Mouse (Mus musculus): Measurements from ENCODE around the gene Ogdh.
"Not testable (repeated sequence)": the region's sequence is repeated elsewhere in the genome, so short reads cannot be mapped to it uniquely, and the experiment has no call there.

Gene Ogdh

DNA sequence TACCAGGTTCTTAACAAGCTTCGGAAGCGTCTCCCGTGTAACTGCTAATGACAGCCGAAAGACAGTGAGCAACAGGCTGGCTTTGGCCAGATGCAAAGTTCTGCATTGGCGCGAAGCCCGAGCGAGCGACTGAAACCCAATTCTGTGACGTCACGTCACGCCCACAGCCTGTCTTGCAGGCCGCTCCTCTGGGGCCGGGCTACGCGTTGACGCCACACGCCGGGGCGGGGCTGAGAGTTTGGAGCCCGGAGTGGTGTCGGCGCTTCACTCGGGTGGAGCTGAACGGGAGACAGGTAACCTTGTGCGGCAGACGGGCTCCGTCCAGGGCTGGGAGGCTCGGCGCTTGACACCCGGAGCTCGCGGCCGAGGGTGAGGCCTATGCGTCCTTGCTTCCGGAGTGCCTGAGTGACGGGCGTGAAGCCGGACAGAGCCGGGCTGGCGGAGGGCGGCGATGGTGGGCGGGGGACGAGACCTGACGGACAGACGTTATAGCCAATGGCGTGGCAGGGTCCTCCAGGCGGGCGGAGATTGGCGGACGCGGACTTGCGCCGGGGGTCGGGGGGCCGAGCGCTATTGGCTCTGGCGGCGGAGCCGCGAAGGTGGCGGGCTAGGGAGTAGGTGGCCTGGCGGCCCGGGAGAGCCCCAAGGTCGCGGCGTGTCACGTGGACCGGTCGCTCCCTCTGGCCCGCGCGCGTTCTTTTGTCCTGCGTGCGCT, at the start of gene Ogdh:
TSS of gene Ogdh (plus strand) at position 233 of the 715 bp plus-strand sequence.
- peak; percentile 98 to 99 for DNase-seq

DNA sequence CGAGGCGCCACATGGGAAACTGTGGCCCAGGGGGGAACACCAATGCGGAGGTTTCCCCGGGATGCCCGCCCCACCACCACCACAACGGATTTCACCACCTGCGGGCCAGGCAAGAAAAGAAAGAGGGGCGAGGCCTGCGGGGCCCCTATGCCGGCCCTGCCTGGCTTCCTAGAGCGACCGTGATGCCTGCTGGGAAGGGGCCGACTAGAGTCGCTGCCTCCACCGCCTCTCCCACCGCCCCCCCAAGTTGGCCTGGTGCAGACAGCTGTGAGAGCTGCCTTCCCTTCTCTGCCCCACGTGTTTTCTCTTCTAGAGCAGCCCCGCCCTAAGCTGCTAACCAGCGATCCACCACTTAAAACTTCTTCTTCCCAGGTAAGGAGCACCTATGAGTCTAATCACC, 46.7 kb upstream of the Ogdh start:
- no peak for DNase-seq

DNA sequence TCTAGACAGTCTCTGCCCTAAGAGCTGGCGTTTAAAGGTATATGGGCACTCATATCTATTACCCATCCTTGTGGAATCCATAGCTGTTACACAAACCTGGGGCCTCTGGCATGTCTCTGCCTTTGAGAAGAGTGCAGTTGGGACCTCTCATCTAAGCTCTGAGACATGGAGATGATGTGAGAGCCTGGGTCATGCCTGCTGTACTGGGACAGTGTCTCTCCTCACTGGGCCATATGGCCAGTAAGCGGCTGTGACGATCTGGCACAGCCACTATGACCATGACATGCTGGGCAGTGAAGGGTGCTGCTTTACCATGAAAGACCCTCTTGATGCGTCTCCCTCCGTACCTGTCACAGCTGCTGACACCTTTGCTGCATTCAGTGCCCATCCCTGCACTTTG, 39.2 kb upstream of the Ogdh start:
- DNase-seq, result no peak

DNA sequence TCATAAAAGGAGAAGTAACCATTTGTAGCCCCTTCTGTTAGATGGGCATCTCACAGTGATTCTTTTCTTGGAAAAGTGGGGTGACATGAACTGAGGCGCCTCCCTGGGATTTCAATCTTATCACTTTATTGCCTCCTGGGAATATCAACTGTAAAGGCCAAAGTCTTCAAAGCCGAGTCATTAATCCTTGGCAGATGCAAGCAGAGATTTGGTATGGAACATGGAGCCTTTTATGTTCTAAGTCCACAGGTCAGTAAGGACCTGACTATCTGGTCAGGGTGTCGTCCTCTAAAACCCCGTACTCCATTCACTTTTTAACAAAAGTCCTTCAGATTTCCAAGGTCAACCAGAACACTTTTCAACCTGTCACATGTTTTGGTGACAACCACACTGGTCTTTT, 38.6 kb upstream of the Ogdh start:
- DNase-seq, result no peak

DNA sequence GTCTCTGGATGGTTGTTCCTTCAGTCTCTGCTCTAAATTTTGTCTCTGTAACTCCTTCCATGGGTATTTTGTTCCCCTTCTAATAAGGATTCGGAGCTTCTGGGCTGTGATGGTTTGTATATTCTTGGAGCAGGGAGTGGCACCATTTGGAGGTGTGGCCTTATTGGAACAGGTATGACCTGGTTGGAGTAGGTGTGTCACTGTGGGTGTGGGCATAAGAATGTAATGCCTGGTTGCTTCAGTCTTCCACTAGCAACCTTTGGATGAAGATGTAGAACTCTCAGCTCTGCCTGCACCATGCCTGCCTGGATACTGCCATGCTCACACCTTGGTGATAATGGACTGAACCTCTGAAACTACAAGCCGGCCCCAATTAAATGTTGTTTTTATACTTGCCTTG, 36.8 kb upstream of the Ogdh start:
- DNase-seq, result not testable (repeated sequence)

DNA sequence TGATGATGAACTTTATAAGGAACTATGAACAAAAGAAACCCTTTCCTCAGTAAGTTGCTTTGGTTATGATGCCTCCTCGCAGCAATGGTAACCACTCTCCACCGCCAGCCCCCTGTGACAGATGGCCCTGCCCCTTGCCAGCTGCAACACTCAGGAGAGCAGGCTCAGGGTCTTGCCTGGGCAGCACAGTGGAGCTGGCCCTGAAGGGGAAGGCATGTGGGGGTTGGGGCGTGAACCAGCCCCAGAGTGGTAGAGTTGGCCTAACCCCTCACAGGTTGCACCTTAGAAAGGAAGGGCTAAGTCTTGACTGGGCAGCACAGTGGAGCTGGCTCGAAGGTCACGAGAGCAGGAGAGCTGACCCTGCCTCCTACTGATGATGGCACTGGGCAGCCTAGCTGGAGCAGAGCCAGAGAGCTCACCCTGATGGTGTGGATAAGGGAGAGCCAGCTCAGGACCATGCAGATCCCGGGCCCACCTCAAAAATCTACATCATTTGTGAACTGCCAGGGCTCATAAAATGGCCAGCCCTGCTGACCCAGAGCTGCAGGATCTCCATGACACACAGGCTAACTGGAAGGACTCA, 34.9 kb upstream of the Ogdh start:
- DNase-seq, result no peak

DNA sequence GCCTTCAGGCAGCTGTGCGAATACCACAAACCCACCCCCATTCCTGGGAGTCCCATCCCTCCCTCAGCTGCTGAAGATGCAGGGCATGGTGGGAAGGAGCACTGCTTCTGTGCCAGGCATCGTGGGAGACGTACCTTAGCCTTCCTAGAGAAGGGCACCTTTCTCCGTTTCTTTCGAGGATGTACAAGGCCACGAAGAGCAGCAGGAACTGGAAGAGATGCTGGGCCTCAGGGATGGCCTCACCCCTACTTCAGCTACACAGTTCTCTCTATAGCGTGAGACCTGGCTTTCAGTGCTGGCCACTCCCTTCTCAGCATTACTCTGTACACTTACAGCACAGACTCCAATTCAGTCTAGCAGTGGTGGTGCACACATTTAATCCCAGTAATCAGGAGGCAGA, 32.0 kb upstream of the Ogdh start:
- no peak for DNase-seq

DNA sequence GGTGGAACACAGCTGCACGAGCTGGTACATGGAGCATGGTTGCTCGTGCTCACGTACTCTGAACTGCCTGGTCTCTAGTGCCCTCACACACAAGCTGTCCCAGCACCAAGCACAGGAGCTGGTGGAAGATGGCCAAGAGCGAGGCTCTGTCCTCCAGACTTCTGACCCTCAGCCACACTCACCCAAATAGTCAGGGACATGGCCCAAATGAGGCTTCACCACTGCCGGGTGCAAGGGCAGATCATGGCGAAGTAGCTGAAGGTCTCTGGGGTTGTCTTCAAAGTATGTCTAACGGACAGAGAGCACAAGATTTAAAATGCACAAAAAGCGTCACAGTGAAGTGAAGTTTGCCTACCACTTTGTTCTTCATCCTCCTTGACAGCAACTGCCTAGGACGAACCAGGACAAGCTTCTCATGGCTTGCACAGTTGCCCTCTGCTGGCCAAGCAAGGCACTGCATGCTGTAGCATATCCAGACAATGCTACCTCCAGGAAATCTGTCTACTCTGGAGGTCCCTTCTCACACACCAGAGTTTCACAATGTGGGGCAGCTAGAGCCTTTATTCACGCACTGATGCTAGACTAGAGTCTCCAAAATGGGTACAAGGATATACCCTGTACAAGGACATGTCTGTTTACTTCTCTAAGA, 29.9 kb upstream of the Ogdh start:
- peak; percentile 60 to 67 for DNase-seq

DNA sequence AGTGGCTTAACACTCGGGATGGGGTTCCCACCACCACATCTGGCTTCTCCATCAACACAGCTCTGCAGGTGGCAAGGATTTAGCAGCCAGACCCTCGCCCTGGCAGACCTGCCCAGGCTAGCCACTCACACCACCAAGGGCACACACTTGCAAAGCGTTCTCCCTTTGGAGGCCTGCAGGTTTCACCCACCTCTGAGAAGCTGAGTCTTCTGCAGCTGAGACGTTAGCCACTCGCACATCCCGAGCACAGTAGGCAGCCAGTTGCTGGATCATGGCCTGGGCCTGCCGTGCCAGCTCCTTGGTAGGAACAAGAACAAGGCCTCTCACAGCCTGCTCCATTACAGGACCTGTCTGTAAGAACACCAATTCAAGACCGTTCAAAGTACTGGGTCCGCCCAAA, 24.8 kb upstream of the Ogdh start:
- no peak for DNase-seq

DNA sequence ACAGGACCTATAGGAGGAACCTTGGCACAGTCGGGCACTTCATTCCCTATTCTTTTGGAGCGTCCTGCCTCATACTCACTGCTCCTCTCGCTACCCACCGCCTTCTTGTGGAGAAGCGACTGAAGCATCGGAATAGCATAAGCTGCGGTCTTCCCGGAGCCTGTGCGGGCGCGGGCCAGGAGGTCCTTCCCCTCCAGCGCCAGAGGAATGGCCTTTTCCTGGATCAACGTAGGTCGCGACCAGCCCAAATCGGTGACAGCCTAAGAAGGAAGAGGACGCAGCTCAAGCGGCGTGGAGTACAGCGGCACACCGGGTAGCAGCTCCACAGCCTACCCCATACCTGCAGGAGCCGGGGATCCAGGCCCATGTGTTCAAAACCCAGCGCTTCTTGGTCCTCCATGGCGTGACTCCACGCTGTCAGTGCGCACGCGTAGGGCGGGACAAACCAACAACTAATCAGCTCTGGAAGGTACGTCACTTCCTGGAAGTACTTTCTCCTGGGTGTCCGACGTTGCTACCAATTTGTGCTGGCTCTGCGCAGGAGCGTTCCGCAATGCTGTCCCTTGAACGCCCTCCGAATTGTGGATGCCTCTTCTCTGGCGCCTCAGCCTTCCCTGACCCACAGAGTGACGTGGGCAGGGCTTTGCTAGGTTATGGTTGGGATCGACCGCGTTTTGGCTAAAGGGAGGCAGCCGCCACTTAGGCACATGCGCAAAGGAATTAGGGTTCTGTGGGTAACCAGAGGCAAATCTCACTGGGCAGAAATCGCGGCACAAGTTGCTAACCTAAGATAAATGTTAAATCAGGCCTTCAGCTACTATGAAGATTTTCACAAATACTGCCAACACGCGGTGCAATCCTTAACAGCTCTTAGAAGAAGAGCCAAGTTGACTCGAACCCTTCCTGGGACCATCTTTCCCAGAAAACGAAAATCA, 23.8 kb upstream of the Ogdh start, which contains the start of gene Ddx56:
TSS of gene Ddx56 (minus strand) at position 453 of the 935 bp plus-strand sequence.
- DNase-seq, result peak; percentile 86 to 89

DNA sequence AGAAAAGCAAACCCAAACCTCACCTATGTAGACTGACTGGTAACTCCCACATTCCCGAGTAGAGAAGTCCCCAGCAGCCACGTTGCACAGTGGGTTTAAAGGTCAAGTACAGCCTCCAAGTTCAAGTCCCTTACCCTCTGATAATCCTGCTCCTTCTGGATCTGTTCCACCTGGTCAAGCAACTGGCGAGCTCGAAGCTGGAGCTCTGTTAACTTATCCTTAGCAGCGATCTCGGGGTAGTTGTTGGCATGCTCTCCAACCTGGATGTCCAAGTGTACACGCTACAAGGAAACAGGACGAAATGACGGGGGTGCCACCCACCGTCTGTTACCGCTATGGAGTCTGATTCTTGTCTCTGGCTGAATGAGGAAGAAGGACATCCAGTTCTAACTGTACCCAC, 17.8 kb upstream of the Ogdh start:
- no peak for DNase-seq

DNA sequence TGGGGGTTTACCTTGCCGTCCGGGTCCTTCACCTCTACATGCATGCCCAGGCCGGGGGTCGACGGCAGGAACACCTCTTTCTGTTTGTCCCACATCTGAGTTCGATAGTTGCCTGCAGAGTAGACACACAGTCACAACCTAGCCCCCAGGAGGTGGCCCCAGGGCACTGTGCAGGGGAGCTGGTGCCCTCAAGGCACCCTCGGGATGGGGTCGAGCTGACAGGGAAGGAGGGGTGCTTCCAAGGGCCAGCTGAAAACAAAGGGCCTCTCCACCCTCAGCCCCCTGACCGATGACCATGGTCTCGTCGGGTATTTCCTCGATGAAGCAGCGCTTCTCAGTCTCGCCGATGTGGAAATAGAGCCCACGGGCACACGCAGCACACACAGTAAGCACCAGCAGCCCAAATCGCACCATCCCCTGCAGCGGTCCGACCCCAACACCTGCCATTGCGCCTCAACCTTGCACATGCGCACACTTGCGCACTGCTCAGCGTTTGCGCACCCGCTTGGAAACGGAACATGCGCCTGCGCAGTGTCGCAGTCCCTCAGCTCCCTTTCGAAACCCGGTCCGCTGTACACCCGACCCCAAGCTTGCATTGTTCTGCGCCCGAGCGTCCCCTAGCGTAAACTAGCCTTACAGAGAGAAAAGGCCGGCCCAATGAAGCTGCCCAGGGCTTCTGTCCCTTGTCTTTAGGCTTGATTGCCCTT, 16.9 kb upstream of the Ogdh start, which contains the start of gene Tmed4:
TSS of gene Tmed4 (minus strand) at position 484 of the 707 bp plus-strand sequence.
- peak; percentile 98 for DNase-seq

DNA sequence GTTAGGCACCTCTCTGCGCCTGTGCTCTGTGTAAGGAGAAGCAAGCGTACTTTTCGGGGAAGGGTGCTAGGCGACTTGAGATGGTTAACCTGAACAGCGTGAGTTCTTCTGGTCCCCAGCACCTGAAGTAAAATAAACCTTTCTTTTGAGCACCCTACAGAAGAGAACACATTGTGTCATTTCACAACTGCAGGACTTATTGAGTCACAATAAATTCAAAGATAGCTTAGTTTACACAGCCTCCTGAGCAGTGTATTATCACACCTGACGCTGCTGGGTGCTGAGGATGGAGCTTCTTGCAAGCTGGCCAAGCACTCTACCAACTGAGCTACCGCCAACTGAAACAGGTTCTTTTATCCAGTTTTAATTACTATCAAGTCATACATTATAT, 16.3 kb upstream of the Ogdh start:
- DNase-seq, result no peak

DNA sequence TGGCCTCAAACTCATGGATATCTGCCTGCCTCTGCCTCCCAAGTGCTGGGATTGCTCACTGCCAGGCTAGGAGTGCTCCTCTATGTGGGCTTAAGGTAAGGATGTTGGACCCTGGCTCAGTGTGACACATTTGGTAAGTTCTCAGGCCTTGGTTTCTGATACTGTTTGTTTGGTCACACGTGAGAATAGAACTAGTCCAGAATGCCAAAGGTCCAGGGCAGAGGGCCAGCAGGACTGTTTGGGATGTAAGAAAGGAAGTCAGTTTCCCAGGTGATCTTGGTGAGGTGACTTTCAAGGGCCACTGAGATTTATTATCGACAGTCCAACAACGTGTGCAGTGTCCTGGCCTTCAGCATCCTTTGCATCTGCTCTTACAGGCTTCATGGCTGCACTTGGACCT, 15.0 kb upstream of the Ogdh start:
- no peak for DNase-seq

DNA sequence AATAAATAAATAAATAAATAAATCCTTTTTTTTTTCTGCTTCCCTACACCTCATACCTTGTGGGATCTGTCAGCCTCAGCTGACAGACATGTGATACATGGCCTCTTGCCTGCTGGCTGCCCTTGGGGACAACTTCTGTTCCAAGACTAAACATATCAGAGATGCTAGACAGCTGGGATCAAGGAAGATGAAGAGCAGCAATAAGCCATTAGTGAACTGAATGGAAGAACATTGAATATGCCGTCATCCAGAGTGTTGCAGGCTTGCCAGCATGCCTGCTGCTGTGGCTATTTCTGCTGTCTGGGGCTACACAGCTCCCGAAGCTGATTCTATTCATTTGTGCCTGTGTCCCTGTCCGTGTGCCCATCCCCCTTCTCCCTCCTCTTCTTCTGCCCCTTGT, 8.5 kb upstream of the Ogdh start:
- DNase-seq, result no peak

DNA sequence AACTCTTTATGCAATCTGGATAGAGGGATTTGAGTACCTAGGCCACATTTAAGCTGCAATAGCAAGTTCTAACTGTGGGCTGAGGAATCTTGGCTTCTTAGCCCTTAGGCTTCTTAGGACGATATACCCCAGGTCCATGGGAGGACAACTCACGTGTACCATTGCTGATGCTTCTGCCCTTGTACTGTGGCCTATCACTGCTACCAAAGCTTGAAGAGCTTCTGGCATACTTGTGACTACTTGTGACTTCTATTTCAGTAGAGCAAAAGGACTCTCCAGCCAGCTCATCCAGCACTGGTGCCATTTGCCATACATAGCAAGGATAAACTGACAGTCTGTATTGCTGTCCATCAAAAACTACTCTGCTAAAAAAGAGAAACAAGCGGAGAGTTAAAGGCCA, 1.3 kb upstream of the Ogdh start:
- no peak for DNase-seq

DNA sequence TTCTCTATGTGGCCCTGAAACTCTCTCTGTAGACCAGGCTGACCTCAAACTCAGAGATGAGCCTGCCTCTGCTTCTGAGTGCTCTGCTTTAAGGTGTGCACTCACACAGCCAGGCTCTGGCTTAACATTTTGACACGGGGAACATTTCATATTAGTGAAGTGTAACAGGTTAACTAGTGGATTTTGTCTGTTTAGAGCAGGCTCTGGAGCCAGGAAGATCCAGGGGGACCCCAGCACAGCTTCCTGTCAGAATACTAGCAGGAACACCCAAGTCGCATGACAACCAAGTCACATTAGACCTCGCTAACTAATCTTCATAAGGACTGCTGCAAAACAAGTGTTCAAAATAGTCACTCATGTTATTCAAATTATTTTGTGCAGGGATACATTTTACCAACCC, 550 bp upstream of the Ogdh start:
- no peak for DNase-seq

DNA sequence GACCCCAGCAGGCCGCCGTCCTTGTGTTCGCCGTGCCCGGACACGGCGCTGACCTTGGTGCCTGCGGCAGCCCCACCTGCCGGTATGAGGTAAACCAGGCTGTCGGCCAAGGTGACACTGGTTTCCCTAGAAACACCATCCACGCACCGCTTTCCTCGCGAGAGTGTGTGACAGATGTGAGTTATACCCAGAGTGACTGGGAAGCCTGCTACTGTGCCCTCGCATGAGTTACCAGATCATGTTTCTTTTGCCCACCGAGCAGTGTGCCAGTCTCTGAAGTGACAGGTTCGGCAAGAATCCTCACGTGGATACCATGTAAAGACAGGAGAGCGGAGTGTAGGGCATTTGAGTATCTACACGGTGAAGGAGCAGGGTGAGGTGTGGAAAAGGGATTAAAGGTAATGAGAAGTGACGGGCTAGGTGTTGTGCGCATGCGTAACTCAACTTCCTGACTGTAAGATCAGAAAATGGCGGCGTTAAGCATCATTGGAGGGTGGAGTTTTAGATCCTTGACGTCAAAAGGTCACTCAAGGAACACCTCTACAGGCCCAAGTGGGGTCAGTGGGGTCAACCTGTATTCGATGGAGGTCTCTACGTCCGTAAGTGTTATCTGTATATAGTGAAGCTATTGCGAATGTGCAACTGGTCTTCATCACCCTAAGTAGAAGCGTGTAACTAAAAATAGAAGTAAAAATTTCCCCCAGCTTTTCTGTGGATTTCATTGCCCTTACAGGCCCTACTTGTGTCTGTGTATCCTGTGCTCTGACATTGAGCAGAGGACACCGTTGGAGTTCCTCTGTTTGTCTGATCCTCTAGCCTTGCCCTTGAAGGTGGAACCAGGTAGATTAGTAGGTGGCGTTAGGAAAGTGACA, 919 bp downstream of the Ogdh start:
- DNase-seq, result no peak

DNA sequence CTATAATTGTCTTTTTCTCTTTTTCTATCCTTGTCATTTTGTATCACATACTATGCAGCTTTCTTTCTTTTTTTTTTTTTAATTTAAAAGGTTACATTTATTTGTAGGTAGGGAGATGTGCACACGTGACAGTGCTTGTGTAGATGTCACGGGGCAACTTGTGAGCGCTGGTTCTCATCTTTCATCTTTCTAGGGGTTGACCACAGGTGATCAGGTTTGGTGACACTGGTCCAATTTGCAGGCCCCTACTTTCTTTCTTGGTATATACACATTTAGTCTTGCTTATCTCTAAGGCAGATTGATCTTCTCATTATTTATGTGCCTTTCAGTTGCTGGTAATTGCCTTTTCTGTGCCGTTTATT, 1.5 kb downstream of the Ogdh start:
- no peak for DNase-seq

DNA sequence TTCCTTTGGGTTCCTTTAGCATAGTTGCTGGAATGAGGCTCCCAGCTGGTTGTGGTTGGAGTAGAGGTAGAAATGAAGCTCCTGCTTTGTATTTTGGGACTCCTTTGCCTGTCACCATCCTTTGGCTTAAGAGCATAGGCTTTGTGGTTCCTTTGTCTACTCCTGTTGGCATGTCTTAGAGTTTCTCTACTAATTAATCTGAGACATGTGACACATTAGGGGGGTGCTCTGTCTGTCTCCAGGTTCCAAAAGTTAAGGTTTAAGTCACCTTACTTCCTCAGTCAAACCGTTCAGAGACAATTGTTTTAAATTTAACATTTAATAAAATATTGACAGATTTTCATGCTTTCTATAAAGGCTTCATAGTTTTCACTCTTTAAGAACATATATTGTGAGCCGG, 2.2 kb downstream of the Ogdh start:
- DNase-seq, result no peak

DNA sequence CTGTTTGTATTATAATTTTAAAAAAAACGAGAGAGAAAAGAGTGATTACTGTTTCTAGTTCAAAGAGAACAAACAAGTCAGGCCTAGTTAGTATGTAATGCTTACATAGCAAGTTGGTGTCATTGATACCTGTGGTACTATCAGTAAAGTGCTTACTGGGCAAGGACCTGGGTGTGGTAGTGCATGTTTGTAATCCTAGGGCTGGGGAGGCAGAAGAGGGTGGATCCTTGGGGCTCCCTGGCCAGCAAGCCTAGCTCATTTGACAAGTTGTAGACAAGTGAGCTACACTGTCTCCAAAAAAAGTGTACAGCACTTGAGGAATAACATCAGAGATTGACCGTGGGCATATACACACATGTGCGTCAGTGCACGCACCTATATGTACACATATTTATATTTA, 3.2 kb downstream of the Ogdh start:
- no peak for DNase-seq

DNA sequence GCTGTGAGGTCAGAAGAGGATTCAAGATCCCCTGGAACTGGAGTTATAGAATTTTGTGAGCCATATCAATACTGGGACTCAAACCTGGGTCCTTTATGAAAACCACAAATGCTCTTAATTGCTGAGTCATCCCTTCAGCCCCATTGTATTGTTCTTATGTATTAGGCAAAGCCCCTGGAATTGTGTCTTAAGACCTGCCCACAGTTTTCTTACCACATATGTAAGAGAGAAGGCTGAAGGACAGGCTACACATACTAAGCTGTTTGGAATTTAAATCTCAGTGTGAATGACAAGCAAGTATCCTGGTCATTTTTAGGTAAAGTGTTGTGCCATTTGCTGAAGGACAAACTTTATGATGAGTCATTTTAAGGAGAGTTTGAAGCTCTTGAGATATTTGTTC, 4.6 kb downstream of the Ogdh start:
- DNase-seq, result no peak
